Mouse (Mus musculus) monocyte, adult 5-6 weeks (primary cell): ENCODE data around the gene Fut8. TPM values are rescaled to one million over a fixed set of nuclear protein-coding genes. Genes with fewer than 3 reads are reported as not detected.

Experiments used
- ATAC-seq: fragments of 153-309, 156-312 bp; replicated peaks from 2 replicates; pipeline ENCODE4 v1.8.0; 2017; ENCODE audit warnings: mild to moderate bottlenecking; ENCODE audit not compliant: low TSS enrichment, insufficient number of reproducible peaks, severe bottlenecking, poor library complexity, low FRiP score
- total RNA-seq: library from RNA; stranded (forward); fragments of 200-1000, 200-491, 200-594 nt; gene quantifications from 3 replicates; pipeline ENCODE4 v1.2.3, GENCODE M21; 2017

The Fut8 gene
- total RNA-seq, 1 experiment from 2014 or later: 43.4 TPM

DNA sequence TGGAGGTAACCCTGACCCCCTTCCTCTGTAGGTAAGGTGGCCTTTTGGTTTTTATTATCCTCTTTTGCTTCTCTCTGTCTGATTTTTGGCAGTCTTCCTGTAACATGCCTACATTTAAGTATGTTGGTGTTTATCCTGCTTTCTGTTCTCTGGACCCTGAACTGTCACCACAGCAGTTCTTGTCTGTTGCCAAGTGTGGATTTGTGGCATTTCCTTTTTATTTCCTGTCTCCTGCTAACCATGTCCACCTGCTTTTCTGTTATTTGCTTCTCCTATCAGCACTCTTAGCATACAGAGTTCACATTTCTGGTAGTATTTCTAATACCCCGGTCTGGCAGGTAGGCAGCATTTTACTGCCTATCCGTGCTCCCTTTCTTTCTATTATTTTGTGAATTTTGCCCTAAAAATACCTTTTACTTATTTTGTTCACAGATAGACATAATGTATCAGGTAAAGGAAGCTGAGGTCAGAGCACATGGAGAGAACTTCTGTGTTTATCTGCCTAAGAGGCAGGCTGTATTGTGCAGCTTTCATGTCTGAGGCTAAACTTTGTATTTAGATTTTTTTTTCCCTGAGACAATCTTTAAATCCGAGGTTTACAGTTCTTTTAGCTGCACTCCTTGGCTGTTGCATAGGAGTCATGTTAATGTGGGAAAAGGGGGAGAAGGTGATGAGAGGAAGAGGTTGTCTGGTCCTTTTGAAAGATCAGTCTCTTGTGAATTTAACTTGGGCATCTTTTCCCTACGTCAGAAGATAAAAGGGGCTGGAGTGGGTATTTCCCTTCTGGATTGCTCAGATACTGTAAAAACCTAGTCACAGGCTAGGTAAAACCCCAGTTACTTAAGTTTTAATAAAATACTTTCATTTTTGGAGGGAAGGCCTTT lies 54.7 kb downstream of the Fut8 start:
- no peak for ATAC-seq

DNA sequence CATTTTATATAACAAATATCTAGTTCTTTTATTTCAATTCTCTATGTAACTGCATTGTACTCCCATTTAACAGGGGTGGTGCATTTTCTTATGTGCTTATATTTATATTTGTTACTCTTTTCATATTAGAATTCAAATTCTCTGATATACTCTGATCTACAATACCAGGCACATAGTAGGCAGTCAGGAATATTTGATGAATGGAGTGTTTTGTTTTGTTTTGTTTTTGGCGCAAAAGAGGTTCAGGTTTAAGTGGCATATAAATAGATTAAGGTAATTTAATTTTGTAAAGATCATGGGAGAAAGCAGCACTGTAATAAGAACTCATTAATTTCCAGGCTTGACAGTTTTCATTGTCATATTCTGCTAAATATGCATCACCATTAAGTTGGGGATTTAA lies 58.2 kb downstream of the Fut8 start:
- no peak for ATAC-seq

DNA sequence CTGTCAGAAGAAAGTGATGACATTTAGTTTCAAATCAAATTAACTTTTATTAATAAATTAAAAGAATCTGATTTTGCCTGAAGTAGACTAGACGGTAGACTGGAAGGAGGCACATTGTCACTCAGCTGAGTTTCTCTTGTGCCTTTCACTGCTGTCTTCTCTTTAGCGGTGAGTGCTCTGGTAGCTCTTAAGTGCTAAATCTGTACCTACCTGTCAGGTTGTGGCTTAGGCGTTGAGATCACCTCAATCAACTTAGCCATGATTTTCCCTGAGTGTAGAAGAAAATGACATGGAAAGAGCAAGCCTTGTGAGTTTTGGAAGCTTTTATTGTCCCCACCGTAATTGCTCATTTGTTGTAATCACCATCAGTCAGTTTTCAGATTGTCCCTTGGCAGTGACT lies 59.2 kb downstream of the Fut8 start:
- ATAC-seq: no peak

DNA sequence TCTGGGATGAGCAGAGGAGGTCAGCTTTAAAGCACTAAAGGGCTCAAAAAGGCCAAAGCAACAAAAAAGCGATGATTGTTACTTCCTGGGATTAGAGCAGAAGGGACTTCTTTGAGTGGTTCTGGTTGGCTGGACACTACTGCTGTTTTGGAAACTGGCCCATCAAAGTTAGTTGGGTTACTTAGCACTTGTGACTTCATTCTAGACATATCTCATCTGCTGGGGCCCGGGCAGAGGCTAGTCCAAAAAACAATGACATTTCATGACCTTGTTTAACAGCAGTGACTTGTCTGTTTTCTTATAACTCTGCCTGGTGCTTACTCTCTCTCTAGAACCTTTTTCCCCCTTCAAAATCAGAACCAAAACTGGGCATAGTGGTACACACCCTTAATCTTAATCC lies 59.9 kb downstream of the Fut8 start:
- ATAC-seq: no peak

DNA sequence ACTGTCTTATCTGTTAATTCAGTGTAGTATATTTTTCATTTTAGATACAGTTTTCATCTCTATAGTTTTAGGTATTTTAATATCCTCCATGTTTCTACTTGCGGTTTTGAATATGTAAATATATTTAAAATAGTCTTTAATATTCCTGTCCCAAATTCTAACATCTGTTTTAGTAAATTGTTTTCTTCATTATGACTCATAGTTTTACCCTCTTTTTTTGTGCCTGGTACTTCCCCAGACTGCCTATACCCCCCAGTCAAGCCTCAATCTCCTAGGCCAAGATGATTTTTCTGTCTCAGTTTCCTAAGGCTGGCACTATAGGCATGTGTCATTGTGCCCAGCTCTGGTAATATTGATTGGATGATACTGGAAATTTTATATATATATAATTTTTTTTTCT lies 64.1 kb downstream of the Fut8 start:
- ATAC-seq: no peak

DNA sequence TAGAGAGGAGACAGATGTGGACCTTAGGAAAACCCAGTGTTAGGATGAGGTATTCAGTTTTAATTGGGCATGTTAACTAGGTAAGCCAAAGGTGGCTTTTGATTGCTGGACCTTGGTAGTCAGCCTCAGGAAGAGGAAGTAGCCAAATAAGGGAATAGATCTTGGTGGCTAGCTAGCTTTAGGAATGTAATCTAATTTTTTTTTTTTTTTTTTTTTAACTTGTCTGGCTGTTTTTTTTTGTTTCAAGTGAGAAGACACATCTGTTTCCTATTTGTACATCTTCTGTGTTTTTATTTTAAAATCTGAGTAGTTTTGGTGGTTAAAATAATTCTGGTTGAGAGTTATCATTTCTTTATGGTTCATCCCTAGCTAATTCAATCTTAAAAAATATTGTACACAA lies 65.4 kb downstream of the Fut8 start:
- no peak for ATAC-seq

DNA sequence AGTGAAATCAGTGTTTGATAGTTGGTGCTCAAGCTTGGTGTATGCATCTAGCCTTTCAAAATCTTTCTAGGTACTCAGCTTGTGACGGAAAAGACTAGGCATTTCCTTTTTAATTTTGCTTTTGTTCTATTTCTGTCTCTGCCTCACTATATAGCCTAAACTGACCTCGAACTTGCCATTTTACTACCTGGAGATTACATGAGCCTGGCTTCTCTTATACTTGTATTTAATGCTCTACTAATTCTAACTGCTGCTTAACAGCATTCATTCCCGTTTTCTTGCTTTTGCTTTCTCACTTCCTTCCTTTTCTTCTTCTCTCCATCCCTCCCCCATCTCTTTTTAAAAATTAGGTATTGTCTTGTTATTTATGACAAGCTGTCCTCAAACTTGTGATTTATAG lies 67.6 kb downstream of the Fut8 start:
- no peak for ATAC-seq

DNA sequence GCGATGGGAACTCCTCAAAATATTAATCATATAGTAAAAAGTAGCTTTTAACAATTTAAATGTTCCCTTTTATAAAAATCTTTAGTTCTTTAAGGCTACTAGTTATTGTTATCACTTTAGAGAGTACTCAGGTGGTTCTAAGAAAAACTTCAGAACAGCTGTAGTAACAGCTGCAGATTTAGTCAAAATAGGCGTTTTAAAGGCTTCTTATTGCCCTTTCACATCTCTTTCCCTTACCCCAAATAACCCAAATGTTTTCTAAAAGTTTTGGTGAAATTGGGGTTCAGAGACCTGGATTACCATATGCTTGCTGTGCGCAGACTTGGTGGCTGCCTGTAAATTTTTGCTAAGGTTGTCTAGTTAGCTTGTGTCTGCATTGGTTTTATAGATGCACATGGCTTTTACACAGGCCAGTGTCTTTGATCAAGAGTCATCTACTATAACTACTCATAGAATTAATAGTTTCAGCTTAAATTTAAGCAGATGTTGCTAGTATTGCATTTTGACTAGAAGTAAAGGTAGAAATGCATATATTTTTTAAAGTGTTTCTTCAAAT lies 68.9 kb downstream of the Fut8 start:
- no peak for ATAC-seq

DNA sequence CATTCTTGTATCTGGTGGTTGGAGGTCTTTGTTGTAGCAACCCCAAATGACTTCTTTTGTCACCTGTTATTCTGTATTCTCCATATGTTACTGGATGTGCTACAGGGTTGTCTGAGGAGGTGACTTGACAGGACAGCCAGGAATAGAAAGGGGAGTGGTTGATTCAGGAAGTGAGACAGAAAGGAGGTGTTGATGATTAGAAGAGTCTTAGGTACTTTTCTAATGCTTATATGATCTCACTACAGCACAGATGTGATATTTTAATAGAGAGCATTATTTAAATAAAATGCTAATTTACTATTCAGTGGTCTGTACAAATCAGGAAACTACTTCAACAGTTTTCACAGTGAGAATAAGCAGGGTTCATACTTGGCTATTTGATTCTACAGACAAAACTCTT lies 71.6 kb downstream of the Fut8 start:
- ATAC-seq: no peak

DNA sequence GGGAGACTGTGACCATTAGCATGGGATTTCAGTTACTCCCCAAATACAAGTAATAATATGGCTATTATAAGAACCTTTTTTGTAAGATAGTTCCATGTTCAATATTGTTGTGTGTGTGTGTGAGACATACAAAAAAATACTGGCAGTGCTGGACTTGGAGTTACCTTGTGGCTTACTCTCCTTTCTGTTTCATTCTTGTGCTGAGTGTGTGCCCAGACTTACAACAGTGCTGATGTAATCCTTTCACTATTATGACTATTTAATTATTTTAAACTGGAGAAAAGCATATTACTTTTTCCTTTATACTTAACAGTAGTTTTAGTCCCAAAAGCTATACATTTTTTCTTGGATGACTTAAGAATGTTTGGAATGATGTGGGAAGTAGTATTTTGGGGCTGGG lies 75.6 kb downstream of the Fut8 start:
- no peak for ATAC-seq

DNA sequence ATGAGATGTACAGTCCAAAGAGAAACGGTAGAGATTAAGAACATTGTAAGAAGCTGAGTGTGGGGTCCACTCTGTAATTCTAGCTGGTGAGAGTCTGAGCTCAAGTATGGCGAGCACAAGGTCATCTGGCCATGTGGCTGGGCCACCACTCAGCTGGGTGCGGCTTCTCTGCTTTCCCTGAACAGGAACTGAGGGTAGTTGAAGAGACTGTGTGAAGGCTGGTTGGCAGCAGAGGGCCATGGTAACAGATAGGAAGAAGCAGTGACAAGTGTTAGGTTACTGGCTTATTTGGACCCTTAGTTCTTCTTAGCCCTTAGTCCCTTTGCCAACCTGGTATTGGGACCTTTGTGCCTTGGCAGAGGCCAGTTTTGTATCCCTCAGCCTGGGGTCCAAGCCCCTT lies 86.2 kb downstream of the Fut8 start:
- no peak for ATAC-seq

DNA sequence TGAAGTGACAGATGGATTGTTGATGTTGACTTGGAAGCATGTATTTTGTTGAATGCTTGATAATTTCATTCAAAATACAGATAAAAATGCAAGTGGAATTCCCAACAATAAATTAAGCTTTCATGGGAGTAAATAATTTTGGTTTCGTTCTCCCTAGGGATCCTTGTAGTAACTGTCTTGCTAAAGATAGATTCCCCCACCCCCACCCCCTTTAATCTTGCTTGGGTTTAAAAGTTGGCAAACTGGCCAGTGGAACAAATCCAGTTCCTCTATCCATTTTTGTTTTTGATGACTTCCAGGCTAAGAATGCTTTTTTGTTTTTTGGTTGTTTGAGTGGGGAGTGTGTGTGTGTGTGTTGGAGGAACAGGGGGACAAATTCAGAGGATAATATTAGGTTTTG lies 108.6 kb downstream of the Fut8 start:
- ATAC-seq: no peak

DNA sequence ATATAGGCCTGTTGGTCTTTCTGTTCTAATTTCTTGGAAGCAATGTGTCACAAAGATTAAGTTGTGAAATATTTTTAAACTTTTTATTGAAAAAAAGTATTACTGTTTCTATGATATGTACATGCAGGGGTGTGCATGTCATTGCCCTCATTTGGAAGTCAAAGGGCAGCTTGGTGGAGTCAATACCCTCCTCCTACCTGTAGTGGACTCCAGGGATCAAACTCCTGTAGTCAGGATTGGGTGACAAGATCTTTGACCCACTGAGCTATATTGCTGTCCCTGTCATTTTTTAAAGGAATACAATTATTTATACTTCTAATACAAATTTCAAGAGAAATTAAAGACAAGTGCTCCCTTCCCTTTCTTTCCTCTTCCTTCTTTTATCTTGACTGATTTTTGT lies 111.6 kb downstream of the Fut8 start:
- no peak for ATAC-seq

DNA sequence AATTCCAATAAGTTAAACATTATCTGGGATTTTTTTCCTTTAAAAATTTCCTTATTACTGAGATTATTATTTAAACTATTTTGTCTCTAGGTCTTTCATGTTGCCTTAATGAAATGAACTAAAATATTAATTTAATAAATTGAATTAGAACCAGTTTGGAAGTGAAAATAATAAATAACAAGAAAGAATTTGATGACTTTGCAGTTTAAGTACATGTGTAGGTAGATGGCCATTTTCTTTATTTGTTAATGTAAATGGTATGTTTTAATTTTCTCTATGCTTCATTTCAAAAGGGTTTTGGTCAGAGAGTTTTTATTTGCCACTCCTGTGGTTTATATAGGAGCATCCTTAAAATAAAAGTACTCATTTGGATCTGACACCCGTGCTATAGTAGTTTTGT lies 177.8 kb downstream of the Fut8 start:
- ATAC-seq: no peak

DNA sequence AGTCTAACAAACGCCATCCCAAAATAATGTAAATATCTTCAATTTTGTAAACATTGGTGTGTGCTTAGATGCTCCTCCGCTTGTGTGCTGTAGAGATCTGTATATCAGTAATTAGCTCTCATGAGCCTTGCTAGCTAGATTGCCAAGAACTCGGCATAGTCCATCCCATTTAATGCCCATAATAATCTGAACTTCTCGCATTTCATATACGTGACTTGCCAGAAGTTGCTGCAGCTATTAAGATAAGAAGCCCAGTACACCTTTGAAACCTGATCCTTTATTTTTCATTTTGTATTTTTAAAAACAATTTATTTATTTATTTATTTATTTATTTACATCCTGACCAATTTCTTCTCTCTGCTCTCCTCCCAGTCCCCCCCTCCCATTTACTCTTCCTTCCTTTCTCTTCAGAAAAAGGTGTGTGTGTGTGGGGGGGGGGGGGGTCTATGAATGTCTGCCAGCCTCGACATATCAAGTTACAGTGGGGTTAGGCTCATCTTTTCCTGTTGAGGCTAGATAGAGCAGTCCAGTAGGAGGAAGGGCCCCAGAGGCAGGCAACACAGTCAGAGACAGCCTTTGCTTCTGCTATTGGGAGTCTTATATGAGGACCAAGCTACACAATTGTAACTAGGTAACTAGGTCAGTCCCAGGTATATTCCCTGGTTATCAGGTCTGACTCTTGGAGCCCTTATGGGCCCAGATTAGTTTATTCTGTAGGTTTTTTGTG lies 183.9 kb downstream of the Fut8 start:
- ATAC-seq: no peak

DNA sequence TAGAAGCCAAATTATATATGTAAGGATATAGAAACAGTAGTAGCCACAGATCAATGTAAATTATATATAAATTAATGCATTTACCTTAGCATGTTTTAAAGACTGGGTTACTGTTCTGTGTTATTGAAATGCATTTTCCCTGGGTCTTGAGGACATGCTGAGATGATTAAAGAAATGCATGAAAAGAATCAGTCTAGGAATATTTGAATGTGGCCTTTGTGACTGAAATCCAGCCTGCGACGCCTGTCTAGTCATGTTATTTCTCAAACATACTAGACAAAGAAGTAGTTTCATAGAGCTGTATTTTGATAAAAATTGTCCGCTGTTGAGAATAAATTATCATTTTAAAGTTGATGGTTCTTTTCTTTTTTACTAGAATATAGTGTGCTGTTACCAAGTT lies 188.2 kb downstream of the Fut8 start:
- ATAC-seq: no peak

DNA sequence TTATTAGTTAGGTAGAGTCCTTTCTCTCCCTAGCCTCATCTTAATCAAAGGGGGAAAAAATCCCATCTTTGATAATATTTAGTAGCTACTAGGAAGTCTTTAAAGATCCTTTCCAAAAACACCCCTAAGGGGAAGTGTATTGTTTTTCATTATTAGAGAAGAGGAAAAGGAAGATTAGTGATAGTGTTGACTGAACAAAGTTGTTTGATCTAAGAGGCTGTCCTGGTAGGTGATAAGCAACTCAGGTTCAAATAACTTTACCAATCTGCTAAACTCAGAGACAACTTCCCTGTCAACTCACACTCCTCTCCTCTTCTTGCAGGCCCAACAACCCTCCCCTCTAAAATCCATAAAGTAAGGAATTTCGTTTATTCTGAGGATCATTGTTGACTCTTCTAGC lies 190.2 kb downstream of the Fut8 start:
- ATAC-seq: no peak

DNA sequence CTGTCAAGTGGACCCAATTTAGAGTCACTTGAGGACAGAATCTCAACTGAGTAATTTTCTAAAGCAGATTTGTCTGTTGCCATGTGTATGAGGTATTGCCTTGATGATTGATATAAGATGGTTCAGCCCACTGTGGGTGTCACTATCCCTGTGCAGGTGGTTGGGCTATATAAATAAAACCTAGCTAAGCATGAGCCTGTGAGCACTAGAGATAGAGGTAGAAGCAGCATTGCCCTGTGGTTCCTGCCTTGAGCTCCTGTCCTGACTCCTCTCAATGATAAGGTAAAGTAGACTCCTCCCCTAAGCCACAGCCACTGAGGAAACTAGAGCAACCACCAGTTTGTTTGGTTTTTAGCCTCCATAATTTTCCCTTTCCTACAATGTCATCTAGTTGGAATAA lies 191.5 kb downstream of the Fut8 start:
- ATAC-seq: no peak

DNA sequence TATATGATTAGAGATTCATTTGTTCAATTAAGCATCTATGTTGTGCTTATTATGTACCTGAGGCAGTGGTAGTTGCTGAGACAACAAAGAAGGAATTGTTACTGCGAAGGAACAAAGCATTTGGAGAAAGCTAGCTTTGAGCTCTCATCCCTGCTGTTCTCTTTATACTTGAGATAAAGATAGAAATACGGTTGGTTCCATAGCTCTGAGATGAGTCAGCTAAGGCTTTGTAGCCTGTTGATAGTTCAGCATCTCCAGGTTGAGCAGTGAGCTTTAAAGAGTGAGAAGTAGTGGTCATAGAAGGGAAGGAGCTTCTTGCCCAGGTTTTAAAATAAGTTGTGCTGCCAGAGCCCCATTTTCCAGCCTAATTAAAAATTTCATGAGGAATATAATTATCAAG lies 198.8 kb downstream of the Fut8 start:
- no peak for ATAC-seq

DNA sequence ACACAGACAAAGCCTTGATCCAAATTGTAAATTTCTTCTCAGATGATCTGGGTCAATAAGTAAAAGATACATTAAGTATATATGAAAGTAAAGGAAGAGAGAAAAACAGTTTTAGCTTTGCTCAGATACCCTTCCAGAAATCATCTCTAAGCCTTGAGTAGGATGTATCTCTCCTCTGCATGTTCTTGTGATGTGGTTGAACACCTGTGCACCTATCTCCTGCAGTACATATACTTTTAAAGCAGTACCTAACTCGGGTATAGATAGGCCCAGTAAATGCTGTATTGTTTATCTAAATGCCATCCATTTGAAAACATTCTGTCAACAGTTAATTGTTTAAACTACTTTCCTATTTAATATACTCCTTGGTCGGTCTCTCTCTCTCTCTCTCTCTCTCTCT lies 212.9 kb downstream of the Fut8 start:
- no peak for ATAC-seq
